Mouse (Mus musculus) liver, embryonic 14.5 days (tissue): ENCODE data around the gene Gadl1.

ENCODE experiments used
- CTCF ChIP-seq: IDR thresholded peaks from 2 replicates; pipeline ENCODE4 v1.5.1; 2016; ENCODE audit warnings: antibody characterized with exemption, low read depth, control low read depth
- EP300 ChIP-seq: IDR thresholded peaks from 2 replicates; pipeline ENCODE4 v1.6.1; 2016; ENCODE audit warnings: antibody characterized with exemption, low read depth

DNA sequence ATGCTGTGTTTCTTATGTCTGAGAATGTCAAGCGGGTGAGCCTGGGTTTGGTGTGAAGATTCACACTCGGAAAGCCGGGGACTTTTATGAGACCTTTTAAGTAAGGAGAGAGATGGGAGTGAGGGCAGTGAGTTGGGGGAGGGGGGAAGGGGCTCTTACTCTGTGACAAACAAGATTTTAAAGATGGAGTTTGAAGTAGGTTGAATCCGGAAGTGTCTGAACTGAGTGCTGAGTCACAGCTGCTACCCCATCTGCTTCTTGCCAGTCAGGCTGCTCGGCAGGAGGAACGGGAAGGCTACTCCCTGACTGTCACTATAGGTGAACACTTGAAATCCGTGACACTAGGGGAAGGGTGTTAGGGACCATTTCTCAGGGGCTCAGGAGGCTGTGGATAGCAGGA is 33.7 kb downstream of the Gadl1 start:
- TF ChIP-seq CTCF (no peak), EP300 (no peak)
